Mouse (Mus musculus) Patski (cell line): ENCODE data around the gene Jade3. TPM values are rescaled to one million over a fixed set of nuclear protein-coding genes. Genes with fewer than 3 reads are reported as not detected.

Source experiments
- ATAC-seq: fragments of 100-300 bp; one replicate; pipeline ENCODE4 v1.8.0; 2021
- CTCF ChIA-PET: fragments of 350-600 bp; sonication (Branson Sonifier 250); formaldehyde crosslinking; loops from one replicate; lab custom pipeline; 2022; ENCODE audit warnings: inconsistent platforms; lab: Charles Lee
- POLR2A ChIA-PET: fragments of 350-600 bp; sonication (Branson Sonifier 250); formaldehyde crosslinking; loops from one replicate; lab custom pipeline; 2022; ENCODE audit warnings: antibody characterized with exemption, inconsistent platforms; lab: Charles Lee
- DNase-seq: peaks from one replicate; pipeline ENCODE4 v3.0.0-alpha.2; 2011; ENCODE audit warnings: low read depth, low spot score
- H3K27me3 ChIP-seq: fragments of 371-371 bp; one replicate; pipeline ENCODE4 v1.5.1; 2021
- CTCF ChIP-seq: fragments of 100-300 bp; IDR thresholded peaks from one replicate; pipeline ENCODE4 v1.5.1; 2021
- in situ Hi-C: fragments of 300-500 bp; cut with MboI; formaldehyde crosslinking; loops from 3 replicates; pipeline ENCODE4 v1.11.1; 2018; ENCODE audit warnings: low pct_unique_long_range_greater_than_20kb, mixed read lengths
- polyA plus RNA-seq: library from polyadenylated mRNA; unstranded; gene quantifications from one replicate; pipeline ENCODE4 v1.2.3, GENCODE M21; 2021

The Jade3 gene
- polyA plus RNA-seq, 1 experiment from 2014 or later: 4.6 TPM

GRCm38 (mm10) chrX:20414885-20415622 lies 10.4 kb upstream of the Jade3 start:
- peaks cover 16% of the 10 kb centered on the region for H3K27me3 ChIP-seq
- in situ Hi-C loops: no loop called here
- TF ChIP-seq CTCF: no peak
- ChIA-PET CTCF (no interaction called here), POLR2A (no interaction called here)
- ATAC-seq (no peak), DNase-seq (no peak)

GRCm38 (mm10) chrX:20418461-20418860 lies 7.0 kb upstream of the Jade3 start:
- ChIA-PET CTCF (no interaction called here), POLR2A (no interaction called here)
- TF ChIP-seq CTCF: no peak
- in situ Hi-C loops: no loop called here
- ATAC-seq (peak; percentile 57), DNase-seq (no peak)
- H3K27me3 ChIP-seq: peaks cover 10% of the 10 kb centered on the region

- ChIA-PET CTCF (no interaction called here), POLR2A (no interaction called here)
- DNase-seq (no peak), ATAC-seq (no peak)
- peaks cover 10% of the 10 kb centered on the region for H3K27me3 ChIP-seq
- TF ChIP-seq CTCF: no peak
- in situ Hi-C loops: no loop called here
Measured at GRCm38 (mm10) chrX:20419536-20419935, 6.0 kb upstream of the Jade3 start.

- DNase-seq: no peak
Measured at GRCm38 (mm10) chrX:20425839-20426449, 456 bp downstream of the Jade3 start.

GRCm38 (mm10) chrX:20483213-20483612 lies 57.7 kb downstream of the Jade3 start:
- in situ Hi-C loops: no loop called here
- DNase-seq (no peak), ATAC-seq (no peak)
- ChIA-PET CTCF (interaction anchor here (0.7 kb wide), 1 partner anchor 16 kb away, joined by 3 read pairs; no protein-coding TSS in a partner anchor), POLR2A (no interaction called here)
- TF ChIP-seq CTCF: no peak
- H3K27me3 ChIP-seq: peaks cover 15% of the 10 kb centered on the region

More at GRCm38 (mm10) chrX:20425839-20426449, 456 bp downstream of the Jade3 start:
- ATAC-seq: peak; percentile 59
- ChIA-PET CTCF (interaction anchor here (1.2 kb wide), 1 partner anchor 133 kb away, joined by 3 read pairs; no protein-coding TSS in a partner anchor), POLR2A (interaction anchor here (1.0 to 1.8 kb wide), 2 partner anchors 12 to 535 kb away, joined by 3 to 4 read pairs; no protein-coding TSS in a partner anchor)
- H3K27me3 ChIP-seq: peaks cover 4% of the 10 kb centered on the region
- in situ Hi-C loops: no loop called here
- TF ChIP-seq CTCF: no peak

GRCm38 (mm10) chrX:20497682-20498081 lies 72.2 kb downstream of the Jade3 start:
- ChIA-PET POLR2A (no interaction called here), CTCF (no interaction called here)
- ATAC-seq (no peak), DNase-seq (no peak)
- peaks cover 31% of the 10 kb centered on the region for H3K27me3 ChIP-seq
- in situ Hi-C loops: no loop called here
- peak; percentile 8 for TF ChIP-seq CTCF

- peaks cover 22% of the 10 kb centered on the region for H3K27me3 ChIP-seq
- ATAC-seq: no peak
- DNase-seq: no peak
- in situ Hi-C loops: no loop called here
- ChIA-PET POLR2A (no interaction called here), CTCF (no interaction called here)
- no peak for TF ChIP-seq CTCF
Measured at GRCm38 (mm10) chrX:20520290-20520939, 94.9 kb downstream of the Jade3 start.

- peaks cover 22% of the 10 kb centered on the region for H3K27me3 ChIP-seq
- TF ChIP-seq CTCF: no peak
- POLR2A ChIA-PET: no interaction called here
- ATAC-seq (no peak), DNase-seq (no peak)
- CTCF ChIA-PET: no interaction called here
- in situ Hi-C loops: no loop called here
Measured at GRCm38 (mm10) chrX:20521578-20521977, 96.1 kb downstream of the Jade3 start.

GRCm38 (mm10) chrX:20532621-20533020 lies 107.1 kb downstream of the Jade3 start:
- in situ Hi-C loops: no loop called here
- CTCF ChIA-PET: no interaction called here
- ATAC-seq (no peak), DNase-seq (no peak)
- POLR2A ChIA-PET: no interaction called here
- peaks cover 5% of the 10 kb centered on the region for H3K27me3 ChIP-seq
- no peak for TF ChIP-seq CTCF

- no peak for DNase-seq
- CTCF ChIA-PET: no interaction called here
- POLR2A ChIA-PET: no interaction called here
- in situ Hi-C loops: no loop called here
- TF ChIP-seq CTCF: no peak
- no peak for ATAC-seq
- H3K27me3 ChIP-seq: peaks cover 18% of the 10 kb centered on the region
Measured at GRCm38 (mm10) chrX:20543867-20544266, 118.4 kb downstream of the Jade3 start.

GRCm38 (mm10) chrX:20547609-20548008 lies 122.1 kb downstream of the Jade3 start:
- TF ChIP-seq CTCF: no peak
- CTCF ChIA-PET: interaction anchor here (1.4 kb wide), 1 partner anchor 11 kb away, joined by 4 read pairs; no protein-coding TSS in a partner anchor
- POLR2A ChIA-PET: no interaction called here
- ATAC-seq: no peak
- H3K27me3 ChIP-seq: peaks cover 30% of the 10 kb centered on the region
- no peak for DNase-seq
- in situ Hi-C loops: no loop called here
